Mouse (Mus musculus) erythroid progenitor cell, adult 5-6 weeks (primary cell): ENCODE measurements around the gene Ins1. TPM values are rescaled to one million over a fixed set of nuclear protein-coding genes. Genes with fewer than 3 reads are reported as not detected.

Experiments
- ATAC-seq: replicated peaks from 2 replicates; pipeline ENCODE4 v1.8.0; 2016; ENCODE audit warnings: moderate number of reproducible peaks, mild to moderate bottlenecking, moderate TSS enrichment, inconsistent platforms; ENCODE audit not compliant: poor library complexity, low FRiP score, severe bottlenecking
- total RNA-seq, 2 experiments: library from RNA; stranded (forward) in 1 of 2; stranded (reverse) in 1 of 2; fragments of 150-400 nt in 1 of 2; fragments of 186-747, 209-891 nt in 1 of 2; gene quantifications; 2 replicates each; pipeline versions ENCODE4 v1.2.3 to v1.2.4; 2015 to 2017; ENCODE audit warnings: low replicate concordance in 2 of 2

Gene Ins1
- total RNA-seq (2015; ENCODE audit: low replicate concordance) (not detected in 2 replicates), total RNA-seq (2017; ENCODE audit: low replicate concordance) (not detected in 2 replicates)

DNA sequence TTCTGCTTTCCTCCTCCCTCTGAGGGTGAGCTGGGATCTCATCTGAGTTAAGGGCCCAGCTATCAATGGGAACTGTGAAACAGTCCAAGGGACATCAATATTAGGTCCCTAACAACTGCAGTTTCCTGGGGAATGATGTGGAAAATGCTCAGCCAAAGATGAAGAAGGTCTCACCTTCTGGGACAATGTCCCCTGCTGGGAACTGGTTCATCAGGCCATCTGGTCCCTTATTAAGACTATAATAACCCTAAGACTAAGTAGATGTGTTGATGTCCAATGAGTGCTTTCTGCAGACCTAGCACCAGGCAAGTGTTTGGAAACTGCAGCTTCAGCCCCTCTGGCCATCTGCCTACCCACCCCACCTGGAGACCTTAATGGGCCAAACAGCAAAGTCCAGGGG lies at the start of gene Ins1:
Gene Ins1, plus strand, starts transcription at position 301 of the 400 bp plus-strand sequence.
- no peak for ATAC-seq
